Mouse (Mus musculus) brain, embryonic 14.5 days (tissue): ENCODE measurements around the gene Nutf2.

Source experiments
- CTCF ChIP-seq: fragments of 200-500 bp; IDR thresholded peaks from 2 replicates; pipeline ENCODE4 v1.5.1; 2012; ENCODE audit warnings: inconsistent platforms, mild to moderate bottlenecking, moderate library complexity, borderline replicate concordance; ENCODE audit not compliant: insufficient read depth, insufficient read length; ENCODE audit errors: extremely low read depth
- POLR2A ChIP-seq: fragments of 200-500 bp; IDR thresholded peaks from 2 replicates; pipeline ENCODE4 v1.6.1; 2012; ENCODE audit warnings: mild to moderate bottlenecking, inconsistent platforms, borderline replicate concordance; ENCODE audit not compliant: poor library complexity, insufficient read depth, insufficient read length, severe bottlenecking; ENCODE audit errors: extremely low read depth

DNA sequence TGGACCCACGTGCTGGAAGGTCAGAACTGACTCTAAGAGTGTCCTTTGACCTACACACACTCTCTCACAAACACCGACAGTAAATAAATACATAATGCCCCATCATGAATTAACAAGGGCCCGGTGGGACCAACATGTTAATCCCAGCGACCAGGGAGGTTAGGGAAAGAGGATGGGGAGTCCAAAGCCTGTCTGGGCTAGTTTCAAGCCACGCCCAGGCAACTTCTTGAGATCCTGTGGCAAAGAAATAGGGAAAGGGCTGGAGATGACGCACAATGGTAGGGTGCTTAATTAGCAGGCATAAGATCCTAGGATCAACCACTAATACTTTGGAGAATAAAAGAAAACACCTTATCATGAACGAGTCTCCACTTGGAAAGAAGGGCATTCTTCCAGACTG lies 9.8 kb upstream of the Nutf2 start:
- TF ChIP-seq CTCF = no peak
- no peak for TF ChIP-seq POLR2A
